Mouse (Mus musculus): ENCODE measurements at regions not wholly inside any gene's neighbourhood (a gene's known extent, or its start where the extent isn't known, plus 50 kb on each side); places are given as distances from the start of the nearest gene placed in this dataset.

GRCm38 (mm10) chr2:137869676-137870075 is 386.7 kb upstream of the Btbd3 start:
- TF ChIP-seq CTCF (IDR thresholded peaks at IDR 0.05; ENCODE audit: low read depth) (no peak), EP300 (IDR thresholded peaks at IDR 0.05; ENCODE audit: low read depth) (no peak)

All from liver, embryonic 14.5 days (tissue).